Mouse (Mus musculus) heart, adult 11 months (tissue): ENCODE data around the gene Tank.

Experiments
- DNase-seq: peaks from one replicate; pipeline ENCODE4 v3.0.0; 2022

Tank gene

DNA sequence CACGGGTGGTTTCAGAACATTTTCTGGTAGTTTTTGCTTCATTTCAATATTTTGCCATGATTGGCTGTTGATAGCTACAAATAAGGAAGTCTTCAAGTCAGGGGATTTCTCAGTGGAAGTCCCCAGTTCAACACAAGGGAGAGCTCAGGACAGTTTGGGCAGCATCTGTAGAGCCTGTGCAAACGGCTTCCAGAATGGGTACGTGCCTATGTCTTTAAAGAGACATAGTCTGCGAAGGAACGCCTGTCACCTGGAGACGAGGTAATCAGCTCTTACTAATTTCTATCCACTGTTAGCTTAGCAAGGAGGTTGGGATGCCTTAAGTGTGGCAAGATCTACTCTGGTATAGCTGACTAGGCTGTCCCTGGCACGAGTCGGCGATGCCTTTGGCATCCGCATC lies at the start of gene Tank:
Gene Tank, plus strand, starts transcription at position 153 of the 400 bp plus-strand sequence.
- DNase-seq, result peak; percentile 93

- peak; percentile 24 for DNase-seq
These were observed 46.1 kb upstream of the Tank start for GRCm38 (mm10) chr2:61532326-61532725.

- peak; percentile 97 for DNase-seq
These were observed 45.3 kb upstream of the Tank start for GRCm38 (mm10) chr2:61533131-61533530.

DNA sequence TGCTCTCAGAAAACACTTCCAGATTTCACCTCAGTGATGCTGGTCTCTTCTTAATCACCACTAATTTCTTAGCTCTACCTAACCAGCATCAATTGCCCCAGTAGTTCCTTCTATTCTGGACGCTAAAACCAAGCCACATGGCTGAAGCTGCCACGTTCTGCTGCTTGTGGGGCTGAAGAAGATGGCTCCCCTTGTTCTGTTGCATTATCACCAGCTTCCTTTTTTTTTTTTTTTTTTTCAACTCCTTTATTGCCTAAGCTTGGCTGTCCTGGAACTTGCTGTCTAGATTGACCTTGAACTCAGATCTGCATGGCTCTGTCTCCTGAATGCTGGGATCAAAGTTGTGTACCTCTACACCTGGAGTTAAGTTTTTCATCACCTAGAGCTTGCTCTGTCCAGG lies 41.5 kb upstream of the Tank start:
- DNase-seq, result peak; percentile 21

DNA sequence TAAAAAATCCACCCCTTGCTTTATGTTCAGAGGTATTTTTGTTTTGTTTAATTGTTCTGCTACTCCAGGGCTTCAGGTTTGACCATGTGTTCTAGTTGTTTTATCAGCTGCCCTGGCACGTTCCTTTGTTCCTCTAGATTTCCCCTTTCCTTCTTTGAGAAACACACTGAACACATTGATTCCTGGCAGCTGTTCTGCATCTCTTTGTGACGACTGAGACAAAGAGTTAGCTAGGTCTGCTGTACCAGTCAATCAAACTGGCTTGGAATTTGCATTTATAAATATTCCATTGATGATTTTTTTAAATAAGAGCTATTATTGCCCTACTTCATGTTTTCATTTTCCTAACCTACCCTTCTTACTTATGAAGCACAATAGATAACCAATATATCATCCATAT lies 39.0 kb upstream of the Tank start:
- DNase-seq, result no peak

- no peak for DNase-seq
These were observed 36.0 kb upstream of the Tank start for GRCm38 (mm10) chr2:61542426-61542825.

DNA sequence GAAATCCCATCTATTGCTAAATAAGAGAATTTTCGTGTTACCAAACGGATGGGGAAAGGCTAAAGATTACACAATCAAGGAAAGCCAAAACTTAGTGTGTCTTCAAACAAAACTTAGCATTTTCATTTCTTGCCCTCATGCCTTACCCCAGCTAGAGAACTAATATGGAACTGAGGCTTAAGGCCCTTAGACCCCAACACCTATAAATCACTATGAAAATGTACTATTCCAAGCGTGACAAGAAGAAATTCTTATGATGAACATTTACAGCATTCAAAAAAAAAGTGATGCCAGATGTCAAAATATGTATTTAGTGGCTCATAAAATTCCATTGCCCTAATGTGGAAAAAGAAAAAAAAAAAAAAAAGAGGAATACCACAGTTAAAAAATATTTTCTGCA lies 32.7 kb upstream of the Tank start:
- DNase-seq, result no peak

DNA sequence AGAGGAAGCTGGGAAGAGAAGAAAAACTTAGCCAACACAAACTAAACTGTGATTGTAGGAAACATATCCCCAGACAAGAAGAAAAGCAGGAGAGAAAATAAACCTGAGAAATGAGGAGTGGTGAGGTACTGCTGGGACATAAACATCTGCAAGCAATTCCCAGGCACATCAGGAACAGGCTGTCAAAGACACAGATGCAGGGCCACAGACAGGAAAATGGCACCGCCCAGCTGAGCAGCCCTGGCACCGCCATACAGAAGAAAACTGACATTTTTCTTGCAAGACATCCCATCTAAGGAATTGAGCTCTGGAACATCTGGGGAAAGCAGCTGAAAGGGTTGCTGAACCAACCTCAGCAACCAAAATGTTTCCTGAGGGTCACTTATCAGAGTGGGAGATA lies 30.4 kb upstream of the Tank start:
- no peak for DNase-seq

DNA sequence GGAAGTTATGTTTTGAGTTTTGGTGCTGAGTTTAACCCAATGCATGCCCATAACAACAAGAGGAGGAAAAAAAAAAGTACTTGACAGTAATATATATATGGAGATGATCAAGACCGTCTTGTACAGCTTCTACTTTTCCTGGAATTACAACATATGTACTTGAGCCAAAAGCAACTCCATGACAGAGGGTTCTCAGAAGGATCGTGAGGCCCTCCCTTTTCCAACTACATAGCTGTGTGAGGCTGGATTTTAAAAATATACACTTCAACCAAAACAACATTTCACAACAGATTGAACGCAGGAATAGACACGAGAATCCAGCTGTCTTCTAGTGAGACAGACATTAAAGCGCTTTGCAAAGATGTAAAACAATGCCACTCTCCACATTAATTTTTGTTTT lies 26.7 kb upstream of the Tank start:
- DNase-seq, result no peak

DNA sequence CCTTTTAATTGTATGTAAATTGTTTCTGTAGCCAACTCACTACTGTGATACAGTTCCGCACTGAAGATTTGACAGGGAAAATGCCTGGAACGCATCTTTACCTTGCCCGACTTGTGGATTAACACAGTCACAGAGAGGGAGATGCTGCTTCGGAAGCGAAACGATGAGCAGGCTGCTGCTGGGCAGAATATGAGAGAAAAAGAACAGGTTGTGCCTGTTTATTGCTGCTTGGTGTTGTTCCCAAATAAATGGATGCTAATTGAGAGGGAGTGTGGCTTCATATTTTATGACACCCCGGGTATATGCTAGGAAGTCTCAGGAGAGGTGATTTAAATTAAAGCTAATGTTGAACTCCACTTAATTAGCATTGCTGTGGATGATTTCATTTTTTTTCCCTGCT lies 23.0 kb upstream of the Tank start:
- no peak for DNase-seq

DNA sequence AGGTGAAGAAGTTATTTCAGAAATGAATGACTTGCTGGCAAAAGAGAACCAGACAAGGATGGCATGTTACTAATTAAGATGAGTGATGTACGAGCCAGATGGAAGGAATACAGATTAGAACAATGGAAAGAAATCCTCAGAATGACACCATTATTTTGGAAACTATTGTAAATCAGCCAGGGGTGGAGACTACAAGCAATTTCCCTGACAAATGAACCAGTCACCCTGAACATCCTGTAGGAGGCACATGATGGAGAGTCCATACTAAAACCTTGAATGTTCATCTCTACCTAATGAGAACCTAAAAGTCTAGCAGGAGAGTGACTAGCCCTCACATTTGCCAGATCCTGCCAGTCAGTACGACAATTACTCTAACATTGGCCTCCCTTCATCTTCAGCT lies 22.6 kb upstream of the Tank start:
- no peak for DNase-seq

DNA sequence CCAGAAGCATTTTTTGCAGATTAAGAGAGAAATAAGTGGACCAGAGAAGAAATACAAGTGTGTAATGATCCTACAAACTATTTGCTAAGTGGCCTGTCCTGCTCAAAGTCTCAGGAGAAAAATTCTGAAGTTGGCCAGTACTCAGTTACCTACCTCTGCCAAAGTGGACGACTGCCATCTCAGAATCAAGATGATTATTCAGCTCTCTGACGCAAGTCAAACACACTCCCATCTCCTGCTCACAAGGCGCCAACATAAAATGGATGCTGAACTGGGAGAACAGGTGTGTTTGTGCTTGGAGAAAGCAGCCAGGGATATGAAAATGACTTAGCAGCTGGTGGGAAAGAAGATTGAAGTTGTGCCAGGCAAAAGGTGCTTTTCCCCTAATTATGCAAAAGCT lies 21.7 kb upstream of the Tank start:
- no peak for DNase-seq

DNA sequence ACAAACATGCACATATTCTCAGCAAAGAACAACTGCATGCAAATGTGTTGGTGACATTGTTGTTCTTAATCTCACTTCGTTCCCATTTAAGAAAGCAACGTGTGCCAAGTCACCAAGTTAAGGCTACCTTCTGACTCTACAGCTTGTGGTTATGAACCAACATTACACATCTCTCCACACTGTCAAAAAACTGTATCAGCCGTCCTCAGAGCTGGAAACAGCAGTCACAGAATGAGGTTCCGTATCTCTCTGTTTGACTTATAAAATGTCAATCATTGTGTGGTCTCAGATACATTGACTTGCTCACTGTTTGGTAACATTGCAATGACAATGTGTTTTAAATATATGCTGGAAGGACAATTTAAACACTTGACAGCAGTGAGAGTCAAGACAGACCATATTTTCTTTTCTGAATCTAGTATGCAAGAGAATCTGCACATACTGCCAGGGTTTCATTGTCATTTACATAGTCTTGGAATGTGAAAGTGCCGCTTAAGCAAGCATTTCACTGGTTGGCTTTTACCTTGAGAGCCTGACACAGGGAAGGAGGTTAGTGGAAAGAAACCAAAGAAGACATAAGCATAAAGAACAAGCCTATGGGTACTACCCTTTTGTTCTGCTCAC lies 20.4 kb upstream of the Tank start:
- no peak for DNase-seq

DNA sequence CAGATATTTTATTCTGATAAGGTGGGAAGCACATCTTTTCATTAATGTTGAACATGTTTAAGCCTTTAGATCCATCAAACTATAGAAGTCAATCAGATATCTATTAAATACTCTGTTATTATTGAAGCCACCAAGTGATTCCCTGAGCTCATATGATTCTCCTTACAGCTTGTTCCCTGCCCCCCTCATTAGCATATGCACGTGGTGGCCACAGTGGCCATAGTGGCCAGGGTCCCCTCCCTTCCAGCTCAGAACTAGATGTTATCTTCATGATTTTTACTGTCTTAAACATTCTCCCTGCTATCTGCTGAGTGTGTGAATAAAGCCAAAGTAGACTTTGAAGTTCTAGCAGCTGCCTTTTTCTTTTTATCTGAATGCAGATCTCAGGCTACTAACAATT lies 17.3 kb upstream of the Tank start:
- no peak for DNase-seq

DNA sequence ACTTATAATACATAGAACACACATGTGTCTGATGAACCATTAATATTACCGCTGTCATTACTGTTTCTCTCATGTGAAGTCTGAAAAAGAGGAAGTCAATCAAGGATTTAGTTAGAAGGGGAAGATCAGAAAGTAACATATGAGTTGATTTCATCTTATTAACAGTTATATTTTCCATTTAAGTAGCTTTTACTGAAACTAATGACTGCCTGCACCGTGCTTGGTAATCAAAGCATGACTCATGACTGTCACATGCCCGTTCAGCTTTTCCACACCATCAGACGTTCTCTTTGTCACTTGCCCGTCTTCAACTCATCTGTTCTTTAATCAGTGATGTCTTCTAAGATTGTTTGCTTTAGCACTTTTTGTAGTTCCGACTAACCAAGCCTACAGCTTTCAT lies 15.2 kb upstream of the Tank start:
- DNase-seq, result no peak

DNA sequence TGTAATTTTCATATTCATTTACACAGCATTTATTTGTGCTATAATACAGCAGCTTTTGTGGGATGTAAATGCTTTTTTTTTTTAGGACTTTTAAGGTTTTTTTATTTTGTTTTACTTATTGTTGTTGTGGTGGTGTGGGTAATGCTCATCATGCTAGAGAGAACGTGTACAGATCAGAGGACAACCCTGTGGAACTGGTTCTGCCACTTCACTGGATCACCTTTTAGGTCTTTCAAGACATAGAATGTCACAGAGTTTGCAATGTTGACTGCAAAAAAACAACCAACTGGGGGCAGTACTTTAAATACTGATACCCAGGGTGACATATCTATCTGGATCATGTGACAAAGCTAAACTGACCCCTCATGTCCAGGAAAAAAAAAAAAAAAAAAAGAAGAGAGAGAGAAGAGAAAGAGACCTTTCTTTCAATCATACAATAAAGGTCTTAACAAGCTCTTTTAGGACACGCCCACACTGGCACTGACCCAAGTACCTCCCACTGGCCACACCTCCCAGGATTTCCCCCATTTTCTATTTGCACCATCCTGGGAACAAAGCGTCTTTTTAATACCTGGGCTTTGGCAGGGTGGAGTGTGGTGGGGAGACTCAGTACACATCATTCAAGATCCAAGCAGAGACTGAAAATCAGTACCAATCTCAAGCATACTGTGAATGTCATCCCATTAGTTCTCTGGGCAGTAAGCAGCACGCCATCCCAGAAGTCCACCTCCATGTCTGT lies 11.2 kb upstream of the Tank start:
- no peak for DNase-seq

- no peak for DNase-seq
These were observed 9.2 kb upstream of the Tank start for GRCm38 (mm10) chr2:61569181-61569580.

- DNase-seq, result no peak
These were observed 6.9 kb upstream of the Tank start for GRCm38 (mm10) chr2:61571343-61571955.

GRCm38 (mm10) chr2:61576497-61576896 lies 1.9 kb upstream of the Tank start:
- no peak for DNase-seq

DNA sequence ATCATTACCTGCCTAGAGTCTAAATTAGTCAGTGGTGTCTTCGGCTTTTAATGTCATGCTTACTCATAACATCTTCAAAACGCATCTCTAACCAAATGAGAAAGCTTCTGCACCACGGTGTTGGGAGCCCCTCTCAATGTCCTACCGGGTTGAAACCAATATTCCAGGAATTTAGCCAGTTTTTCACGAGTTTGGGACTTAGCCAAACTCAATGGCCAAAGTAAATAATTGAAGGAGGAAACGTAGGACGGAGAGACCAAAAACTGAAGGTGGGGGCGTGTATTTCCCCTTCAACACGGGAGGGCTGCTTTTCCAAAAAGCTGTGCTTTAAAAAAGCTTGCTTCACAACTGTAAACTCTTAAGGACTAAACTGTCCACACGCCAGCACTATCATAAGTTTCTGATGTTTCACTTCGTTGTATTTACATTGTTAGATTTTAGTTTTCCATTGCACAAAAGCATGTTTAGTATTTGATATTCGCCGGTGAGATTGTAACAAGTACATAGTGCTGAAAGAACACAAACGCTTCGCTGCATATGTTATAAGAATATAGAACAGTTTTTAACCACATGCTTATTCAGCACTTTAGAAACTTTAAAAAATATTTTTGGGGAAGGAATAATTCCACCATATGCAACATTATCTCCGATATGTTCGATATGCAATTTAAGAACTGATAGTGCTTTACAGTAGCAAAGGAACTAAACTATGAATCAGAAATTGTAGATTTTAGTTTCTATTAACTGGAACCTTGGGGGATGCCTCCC lies 1.3 kb upstream of the Tank start:
- peak; percentile 74 for DNase-seq

GRCm38 (mm10) chr2:61577696-61578062 lies 706 bp upstream of the Tank start:
- peak; percentile 89 for DNase-seq

GRCm38 (mm10) chr2:61579501-61579990 lies 1.2 kb downstream of the Tank start:
- no peak for DNase-seq

DNA sequence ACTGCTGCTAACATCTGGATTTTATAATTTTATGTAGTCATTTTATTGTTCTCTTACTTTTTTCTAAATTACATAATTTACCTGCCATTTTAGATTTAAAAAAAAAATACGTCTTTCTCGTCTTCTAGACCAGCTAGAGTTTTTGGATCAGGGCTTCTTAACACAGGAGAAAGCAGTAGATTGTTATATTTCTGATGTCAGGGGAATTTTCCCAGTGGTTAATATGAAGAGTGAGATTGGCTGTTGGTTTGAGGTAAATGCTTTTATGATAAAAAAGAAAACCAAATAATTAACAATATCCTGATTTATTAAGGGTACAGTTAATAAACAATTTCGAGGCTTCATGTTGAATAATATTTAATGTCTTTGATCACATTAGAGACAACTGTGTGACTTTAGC lies 1.7 kb downstream of the Tank start:
- no peak for DNase-seq
